Mouse (Mus musculus) natural killer cell, adult 2 months (primary cell): ENCODE measurements around the gene Gse1.
"Not testable (repeated sequence)": the region's sequence is repeated elsewhere in the genome, so short reads cannot be mapped to it uniquely, and the experiment has no call there.

Experiments
- DNase-seq, 2 experiments: peaks; one replicate each; pipeline ENCODE4 v3.0.0; 2022; ENCODE audit warnings: low spot score in 2 of 2

Gse1 gene

DNA sequence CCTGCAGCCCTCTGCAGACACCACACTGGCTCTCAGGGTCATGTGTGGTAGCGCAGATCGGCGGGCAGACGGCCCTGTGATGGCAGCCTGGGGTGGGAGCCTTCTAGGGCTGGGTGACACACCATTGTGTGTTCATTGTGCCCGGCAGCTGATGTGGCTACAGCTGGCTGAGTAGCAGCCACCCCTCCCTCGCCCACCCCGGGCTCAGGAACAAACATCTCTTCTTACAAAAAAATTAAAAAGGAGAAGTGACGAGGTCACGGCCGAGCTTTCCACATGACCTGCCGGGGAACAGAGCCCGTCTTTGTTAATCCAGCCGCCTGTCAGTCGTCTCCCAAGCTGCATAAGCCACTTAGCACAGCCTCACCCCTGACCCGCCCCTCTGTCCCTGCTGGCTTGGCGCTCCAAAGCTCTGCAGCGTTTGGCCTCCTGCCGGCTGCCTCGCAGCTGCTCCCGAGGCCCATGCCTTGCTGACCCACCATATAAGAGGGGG lies 94.7 kb downstream of the Gse1 start:
- DNase-seq, result peak in 1 of 2 experiments; percentile 71

DNA sequence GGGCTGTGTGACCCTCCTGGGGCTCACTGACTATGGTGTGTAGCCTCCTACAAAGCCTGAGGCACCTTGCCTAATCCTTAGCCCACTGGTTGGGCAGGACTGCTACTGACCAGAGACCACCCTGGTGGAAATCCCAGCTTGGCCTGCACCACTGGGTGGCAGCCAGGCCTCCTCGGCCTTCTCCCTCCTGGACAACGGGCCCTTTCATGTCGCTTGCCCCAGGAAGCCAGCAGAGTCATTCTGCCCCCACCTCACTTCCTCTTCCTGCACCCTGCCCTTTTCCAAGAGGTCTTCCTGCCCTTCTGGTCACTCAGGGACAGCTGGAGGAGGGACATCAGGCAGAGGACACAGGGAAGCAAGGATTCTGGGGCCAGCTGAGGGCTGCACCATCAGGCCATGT lies 96.3 kb downstream of the Gse1 start:
- no peak for DNase-seq

DNA sequence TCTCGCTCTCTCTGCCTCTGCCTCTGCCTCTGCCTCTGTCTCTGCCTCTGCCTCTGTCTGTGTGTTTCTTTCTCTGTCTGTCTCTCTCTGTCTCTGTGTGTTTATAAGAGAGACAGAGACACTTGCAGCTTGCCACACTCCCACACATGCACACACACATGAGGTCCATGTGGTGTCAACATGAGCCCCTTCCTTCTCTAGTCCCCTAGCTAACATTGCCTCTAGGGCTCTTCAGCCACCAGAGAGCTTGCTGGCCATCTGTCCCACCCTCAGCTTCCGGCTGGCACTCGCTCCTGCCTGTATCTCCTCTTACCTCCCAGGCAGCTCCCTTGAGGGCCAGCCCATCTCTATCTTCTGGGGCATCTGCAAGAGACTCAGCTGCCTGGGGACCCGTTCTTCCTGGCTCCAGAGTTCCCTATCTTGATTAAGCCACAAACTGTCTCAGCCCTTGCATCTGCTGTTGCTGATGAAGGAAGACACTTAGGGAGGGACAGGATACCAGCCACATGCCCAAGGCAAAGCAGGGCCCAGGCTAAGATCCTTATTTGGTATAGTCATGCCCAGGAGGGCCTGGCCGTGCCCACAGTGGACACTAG lies 97.0 kb downstream of the Gse1 start:
- DNase-seq, result no peak

DNA sequence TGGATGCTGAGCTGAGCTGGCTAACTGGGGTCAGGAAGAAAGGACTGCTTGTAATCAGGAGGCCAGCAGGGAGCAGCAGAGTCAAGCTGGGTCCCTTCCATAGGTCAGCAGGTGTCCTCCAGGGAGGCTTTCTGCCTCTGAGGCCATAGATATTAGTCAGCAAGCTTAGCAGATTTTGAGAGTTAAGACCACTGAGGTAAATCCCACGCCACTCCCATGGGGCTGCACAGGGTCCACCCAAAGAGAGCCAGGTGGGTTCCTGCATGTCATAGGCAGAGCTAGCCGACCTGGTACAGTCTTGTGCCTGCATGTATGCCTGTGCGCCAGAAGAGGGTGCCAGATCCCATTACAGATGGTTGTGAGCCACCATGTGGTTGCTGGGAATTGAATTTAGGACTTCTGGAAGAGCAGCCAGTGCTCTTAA lies 98.9 kb downstream of the Gse1 start:
- no peak for DNase-seq

DNA sequence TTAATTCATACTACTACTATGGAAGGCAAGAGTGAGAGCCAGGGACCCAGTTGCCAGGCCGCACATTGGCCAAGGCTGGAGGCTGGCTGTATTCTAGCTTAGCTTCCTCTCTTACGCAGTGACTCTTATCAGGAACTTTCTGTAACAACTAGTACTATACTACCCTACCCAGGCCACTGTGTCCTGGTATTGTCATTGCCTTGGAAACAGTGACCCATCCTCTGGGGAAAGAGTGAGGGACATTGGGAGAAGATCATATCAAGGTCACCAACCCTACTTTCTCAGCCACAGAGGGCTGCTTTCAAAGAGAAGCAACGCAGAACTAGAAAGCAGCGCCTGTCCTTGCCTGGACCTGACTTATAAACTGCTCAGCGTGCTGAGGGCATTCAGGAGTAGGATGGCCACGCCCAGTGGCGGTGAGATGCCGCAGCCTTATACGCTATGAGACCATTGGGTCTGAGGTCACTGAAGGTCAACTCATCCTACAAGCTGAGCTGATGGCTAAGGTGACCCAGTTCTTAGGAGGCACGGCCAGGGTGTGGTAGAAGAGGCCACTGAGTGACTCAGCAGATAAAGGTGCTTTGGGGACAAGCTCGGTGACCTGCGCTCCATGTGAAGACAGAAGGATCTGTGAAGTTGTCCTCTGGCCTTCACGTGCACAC lies 100.2 kb downstream of the Gse1 start:
- no peak for DNase-seq

DNA sequence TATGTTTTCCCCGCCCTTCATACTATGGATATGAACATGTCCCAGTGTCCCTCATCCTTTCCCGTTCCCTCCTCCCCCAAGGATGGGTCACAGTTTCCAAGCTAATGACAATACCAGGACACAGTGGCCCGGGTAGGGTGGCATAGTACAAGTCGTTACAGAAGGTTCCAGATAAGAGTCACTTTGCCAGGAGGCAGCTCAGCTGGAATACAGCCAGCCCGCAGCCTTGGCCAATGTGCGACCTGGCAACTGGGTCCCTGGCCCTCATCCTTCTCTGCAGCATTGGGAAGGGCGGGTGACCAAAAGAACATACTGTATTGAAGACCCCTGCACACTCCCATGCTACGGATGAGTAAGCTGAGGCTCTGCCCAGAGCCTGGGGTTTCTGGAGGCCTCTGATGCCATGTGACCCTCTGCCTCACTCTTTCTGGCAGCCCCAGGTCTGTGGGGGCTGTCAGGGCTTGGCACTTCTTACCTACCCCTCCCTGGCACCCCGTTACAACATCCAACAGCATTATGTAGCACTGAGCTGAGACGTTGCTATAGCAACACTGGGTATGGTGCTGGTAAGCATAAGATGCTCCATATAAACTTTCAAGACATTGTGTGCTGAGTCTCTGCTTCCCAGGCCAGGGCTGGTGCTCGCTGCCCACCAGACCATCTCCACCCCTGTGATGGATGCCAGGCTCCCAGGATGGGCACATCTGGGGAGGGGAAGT lies 100.9 kb downstream of the Gse1 start:
- no peak for DNase-seq

DNA sequence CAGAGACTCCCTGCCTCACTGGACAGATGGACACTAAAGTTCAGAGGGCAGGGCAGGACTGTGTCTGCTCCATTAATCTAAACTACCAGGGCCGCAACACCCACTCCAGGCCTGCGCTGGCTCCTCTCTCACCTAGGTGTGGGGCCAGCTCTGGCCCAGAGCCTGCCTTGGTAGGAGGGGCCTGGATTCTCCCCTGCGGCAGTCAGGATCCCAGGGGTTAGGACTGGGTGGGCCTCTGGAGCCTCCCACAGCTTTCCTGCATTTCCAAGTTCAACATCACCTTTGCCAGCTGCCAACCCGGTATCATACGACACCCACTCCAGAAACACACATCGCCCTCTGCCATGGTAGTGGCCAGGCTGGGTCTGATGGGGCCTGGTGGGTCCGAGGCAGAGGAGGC lies 102.8 kb downstream of the Gse1 start:
- no peak for DNase-seq

DNA sequence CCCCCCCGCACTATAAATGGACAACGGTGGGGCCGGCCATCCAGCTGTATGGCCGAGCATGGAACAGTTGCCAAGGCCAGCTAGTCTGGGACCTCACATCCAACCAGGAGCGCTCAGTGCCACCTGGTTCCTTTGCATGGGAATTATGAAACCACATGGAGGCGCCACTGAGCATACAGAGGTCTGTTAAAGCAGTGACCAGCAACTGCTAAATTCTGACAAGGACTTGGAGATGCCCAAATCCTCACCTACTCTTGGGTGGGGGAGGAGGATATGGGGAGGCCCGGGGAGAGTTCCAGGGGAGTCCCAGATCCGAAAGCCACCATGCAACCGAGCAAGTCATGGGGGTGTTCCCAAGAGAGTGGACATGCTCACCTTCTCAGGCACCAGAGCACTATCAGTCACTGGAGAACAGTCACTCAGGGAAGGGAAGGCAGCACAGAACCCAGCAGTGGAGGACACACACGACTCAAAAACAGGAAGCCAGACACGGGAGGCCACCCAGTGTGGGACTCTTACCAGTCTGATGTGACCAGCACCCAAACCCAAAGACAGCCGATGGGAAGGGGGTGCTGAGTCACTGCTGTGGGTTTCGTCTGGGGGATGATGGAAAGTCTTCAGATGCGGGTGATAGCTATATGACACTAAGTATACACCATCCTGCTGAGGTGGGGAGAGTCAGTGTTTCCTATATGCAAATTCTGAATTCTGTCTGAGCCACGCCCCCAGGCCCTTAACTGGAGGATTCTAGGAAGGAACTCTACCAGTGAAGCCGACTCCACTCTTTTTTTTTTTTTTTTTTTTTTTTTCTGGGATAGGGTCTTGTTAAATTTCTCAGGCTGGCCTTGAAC lies 104.3 kb downstream of the Gse1 start:
- DNase-seq, result peak; percentile 39 to 55

DNA sequence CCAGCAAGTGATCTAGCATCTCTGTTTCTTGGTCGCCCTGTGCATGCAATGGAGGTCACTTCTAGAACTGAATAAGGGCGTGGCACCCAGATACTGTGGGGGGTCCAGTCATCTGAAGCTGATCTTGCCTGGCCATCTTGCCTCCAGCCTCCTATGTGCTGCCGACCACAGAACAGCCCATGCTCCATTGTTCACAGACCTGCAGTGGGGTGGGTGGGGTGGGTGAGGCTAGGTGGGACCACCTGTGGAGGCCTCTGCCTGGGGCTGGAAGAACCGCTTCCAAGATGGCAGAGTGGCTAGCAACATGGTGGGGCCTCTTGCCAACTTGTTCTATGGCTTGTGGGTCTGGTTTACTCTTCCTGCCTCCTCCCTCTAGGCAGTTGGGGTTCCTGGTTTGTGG lies 105.4 kb downstream of the Gse1 start:
- no peak for DNase-seq

DNA sequence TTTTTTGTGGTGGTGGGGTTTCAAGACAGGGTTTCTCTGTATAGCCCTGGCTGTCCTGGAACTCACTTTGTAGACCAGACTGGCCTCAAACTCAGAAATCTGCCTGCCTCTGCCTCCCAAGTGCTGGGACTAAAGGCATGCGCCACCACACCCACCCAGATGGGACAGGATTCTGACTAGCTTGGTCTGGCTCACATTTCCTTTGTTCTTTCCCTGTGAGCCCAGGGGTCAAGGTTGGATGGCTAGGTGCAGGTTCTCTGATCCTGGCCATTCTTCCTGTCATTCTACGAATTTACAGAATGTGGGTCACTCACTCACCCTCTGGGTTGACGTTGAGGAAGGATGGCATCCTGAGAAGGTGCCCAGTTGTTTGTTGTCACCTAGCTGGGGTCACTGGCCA lies 106.0 kb downstream of the Gse1 start:
- not testable (repeated sequence) for DNase-seq

DNA sequence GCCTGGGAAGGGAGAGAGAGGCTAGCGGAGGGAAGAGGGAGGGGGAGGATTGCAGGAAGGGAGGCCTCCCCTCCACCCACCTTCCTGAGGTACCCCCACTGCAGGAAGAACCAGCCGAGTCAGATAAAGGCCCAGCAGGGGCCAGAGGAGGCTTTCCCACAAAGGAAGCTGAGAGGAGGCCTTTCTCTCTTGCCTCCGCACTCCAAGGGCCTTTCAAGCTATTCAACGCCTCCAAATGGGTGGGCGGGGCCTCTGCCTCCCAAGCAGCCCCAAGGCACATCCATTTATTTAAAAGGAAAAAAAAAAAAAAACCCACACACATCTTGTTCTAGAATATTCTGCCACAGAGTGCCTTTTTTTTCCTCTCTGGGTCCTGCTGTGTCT lies 106.6 kb downstream of the Gse1 start:
- no peak for DNase-seq

DNA sequence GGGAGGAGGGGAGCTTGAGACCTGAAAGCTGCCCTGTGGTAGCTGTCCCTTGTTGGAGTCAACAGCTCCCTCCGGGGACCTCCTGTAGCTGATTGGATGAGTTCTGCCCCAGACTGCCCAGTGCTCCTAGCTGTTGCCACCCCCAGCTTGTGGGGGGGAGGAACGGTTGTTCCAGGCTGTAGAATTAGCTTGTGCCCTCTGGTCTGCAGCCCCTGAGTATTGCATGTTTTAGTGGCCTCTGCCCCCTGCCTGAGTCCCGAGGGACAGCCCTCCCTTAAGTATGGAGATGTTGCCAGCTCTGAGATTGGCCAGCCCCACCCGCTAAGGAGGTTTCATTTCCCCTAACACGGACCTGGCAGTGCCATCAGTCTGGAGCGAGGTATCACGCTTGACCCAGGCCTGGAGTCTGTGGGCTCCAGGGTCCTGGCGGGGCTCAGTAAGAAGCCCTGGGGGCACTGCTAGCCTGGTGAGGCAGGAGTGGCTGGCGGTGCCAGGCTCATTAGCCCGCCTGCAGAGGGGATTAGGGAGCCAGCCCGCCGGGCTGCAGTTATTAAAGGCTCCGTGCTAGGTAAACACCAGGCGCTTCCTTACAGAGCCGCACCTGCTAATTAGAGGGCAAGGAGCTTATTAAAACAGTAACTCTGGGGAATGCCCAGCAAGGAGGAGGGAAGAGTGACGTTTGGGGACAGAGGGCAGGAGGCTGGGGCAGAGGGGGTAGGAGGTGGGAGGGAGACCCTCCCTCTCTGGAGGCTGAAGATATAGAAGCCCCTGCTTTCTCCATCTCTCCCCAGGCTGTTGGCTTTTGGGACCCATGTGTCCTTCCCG lies 107.2 kb downstream of the Gse1 start:
- DNase-seq, result peak in 1 of 2 experiments; percentile 64

DNA sequence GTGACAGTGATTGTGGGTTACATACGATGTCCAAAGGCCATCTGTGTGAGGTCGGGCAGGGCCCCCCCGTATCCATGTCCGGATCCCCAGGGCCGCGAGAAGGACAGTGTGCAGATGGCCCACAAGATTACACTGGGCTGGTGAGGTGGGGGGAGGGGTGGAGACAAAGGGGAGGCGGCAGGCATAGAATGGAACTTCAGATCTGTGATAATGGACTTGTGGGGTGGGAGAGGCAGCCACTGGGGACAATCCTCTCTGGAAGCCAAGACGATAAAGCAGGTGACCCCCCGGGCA lies 107.8 kb downstream of the Gse1 start:
- no peak for DNase-seq

DNA sequence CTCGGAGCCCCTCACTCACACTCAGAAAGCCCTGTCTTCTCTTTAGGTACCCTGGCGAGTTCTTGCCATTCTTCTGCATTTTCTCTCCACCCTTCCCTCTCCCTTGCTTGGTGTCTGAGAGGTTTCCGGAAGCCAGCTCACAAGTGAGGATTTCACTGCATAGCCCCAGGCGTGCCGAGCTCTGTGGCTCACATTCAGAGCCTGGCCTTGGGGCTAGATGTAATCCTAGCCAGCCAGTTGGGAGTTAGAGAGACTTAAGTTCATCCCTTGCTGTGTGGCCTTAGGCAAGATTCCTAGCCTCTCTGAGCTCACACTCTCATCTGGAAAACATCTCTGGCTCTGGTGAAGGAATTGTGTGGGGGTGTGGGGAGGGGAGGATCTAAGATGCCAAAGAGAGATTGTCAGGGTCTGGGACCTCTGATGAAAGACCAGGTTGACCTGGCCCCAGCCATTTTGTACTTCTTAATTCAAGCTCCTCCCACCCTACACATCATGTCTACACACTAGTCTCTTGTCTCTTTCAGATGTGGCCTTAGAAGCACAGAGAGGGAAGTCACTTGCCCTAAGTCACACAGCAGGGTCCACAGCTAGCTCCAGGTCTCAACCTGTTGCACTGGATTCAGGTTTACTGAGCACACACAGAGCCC lies 108.8 kb downstream of the Gse1 start:
- no peak for DNase-seq

DNA sequence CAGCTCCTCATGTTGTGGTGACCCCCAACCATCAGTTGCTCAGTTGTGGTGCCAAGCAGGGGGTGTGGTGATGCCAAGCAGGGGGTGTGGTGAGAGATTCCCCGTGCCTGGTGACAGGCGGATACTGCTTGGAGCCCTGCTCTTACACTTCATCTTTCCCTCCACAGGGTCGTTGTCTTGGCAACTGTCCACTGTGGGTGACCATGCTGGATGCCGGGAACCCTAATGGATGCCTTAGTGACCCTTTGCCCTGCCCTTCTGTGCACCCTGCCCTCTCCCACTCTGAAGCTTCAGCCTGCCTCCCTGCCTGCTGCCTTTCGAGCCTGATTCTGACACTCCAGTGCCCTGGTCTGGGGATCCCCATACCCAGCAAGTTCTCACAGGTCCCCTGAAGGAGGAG lies 109.4 kb downstream of the Gse1 start:
- DNase-seq, result no peak

DNA sequence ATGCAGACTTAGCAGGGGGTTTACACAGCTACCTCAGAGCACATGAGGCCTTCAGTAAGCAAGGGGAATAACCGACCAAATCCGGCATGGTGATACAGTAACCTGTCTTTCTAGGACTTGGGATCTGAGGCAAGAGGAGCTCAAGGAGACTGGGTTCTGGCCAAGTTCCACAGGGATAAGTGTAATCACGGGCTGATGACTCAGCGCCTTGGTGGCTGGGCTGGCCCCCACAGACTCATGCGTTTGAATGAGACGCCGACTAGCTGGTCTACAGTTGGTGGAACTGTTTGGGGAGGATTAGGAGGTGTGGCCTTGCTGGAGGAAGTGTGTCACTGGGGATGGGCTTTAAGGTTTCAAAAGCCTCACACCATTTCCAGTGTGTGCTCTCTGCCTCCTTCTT lies 110.4 kb downstream of the Gse1 start:
- no peak for DNase-seq

DNA sequence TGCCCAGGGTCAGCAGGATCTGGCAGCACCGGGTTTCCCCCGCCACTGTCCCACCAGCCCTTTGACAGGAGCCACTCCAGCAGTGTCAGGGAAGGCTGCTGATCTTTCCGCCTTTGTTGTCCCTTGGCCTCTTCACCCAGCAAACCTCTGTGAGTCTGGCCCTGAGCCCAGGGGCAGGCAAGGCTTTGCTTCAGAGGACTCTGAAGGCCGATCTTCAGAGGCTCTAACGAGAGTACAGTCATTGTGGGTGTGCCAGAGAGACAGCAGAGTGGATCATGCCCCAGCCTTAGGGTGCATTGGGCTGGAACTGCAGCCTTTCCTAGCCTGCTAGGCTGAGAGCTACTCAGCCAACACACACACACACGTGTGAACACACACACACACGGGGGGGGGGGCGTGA lies 111.5 kb downstream of the Gse1 start:
- DNase-seq, result no peak

DNA sequence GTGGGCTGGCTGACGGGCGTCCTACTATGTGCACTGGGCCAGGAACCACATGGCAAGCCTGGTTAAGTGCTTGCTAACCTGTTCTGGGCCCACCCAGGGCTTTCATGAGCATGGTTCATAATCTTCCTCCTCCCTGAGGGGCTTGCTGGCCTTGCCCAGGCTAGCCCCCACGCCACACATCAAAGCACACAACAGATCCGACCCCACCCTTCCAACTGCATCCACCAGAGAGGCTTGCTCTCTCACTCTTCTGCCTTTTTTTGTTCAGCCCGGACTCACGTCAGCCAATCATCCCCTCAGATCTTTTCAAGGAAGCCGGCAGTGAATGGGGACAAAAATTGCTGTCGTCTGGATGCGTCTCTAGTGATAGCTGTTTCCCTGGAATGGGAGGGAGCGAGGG lies 112.9 kb downstream of the Gse1 start:
- no peak for DNase-seq

DNA sequence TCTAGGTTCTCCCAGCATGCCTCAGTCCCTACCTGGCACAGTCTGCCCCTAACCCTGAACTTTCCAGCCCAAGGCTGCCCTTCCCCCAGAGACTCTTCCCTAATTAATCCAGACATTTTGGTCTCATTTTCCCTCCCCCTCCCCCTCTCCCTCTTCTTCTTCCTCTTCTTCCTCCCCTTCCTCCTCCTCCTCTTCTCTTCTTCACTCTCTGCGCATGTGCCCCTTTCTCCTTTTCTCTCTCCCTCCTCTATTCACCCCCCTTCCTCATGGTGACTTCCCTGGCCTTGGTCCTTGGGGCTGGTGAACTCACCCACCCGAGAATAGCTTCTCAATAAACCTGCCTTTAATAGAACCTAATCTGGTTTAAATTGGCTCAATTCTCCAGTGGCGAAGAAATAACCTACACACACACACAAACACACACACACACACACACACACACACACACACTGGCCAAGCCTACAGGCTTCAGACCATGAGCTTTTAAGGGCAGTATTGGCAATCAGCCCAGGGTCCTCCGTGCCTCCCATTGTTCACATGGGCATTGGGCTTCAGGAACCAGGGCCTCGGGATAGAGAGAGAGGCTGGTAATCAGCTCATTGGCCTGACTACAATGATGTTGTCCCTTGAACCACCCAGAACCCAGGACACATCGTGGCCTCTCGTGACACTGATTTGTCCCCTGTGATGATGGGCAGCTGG lies 114.7 kb downstream of the Gse1 start:
- DNase-seq, result no peak

DNA sequence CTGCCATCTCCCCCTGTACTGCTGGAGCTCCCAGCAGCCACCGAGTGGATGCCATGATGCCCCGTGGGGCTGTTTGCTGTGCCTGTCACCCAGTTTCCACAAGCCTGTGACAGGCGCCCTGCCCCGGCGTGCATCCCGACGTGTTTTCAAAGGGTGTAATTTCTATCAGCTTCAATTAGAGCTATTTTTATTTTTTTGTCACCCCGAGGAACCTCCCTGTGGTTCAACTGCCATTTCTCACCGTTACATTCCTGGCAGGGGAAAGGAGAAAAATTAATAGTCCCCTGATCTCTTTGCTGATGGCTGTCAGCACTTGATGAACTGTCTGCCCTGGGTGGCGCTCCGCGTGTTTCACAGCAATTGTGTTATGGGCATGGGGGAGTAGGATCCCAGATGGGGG lies 115.3 kb downstream of the Gse1 start:
- no peak for DNase-seq
